Mouse (Mus musculus) brain, embryonic 14.5 days (tissue): Measurements from ENCODE around the gene Gm14214.

Source experiments
- CTCF ChIP-seq: fragments of 200-500 bp; IDR thresholded peaks from 2 replicates; pipeline ENCODE4 v1.5.1; 2012; ENCODE audit warnings: inconsistent platforms, mild to moderate bottlenecking, moderate library complexity, borderline replicate concordance; ENCODE audit not compliant: insufficient read depth, insufficient read length; ENCODE audit errors: extremely low read depth
- POLR2A ChIP-seq: fragments of 200-500 bp; IDR thresholded peaks from 2 replicates; pipeline ENCODE4 v1.6.1; 2012; ENCODE audit warnings: mild to moderate bottlenecking, inconsistent platforms, borderline replicate concordance; ENCODE audit not compliant: poor library complexity, insufficient read depth, insufficient read length, severe bottlenecking; ENCODE audit errors: extremely low read depth

- TF ChIP-seq CTCF, result no peak
- TF ChIP-seq POLR2A, result no peak
Measured at GRCm38 (mm10) chr2:154763226-154763625, 6.6 kb downstream of the Gm14214 start.
